Mouse (Mus musculus) liver, postnatal 0 days (tissue): ENCODE measurements around the gene Tnmd.

ENCODE experiments used
- CTCF ChIP-seq: sonication (generic); IDR thresholded peaks from 2 replicates; pipeline ENCODE4 v1.5.1; 2016; ENCODE audit warnings: antibody characterized with exemption, low read depth
- EP300 ChIP-seq: IDR thresholded peaks from 2 replicates; pipeline ENCODE4 v1.6.1; 2016; ENCODE audit warnings: antibody characterized with exemption, low read depth, mild to moderate bottlenecking

- TF ChIP-seq CTCF: no peak
- TF ChIP-seq EP300: no peak
These were observed 57.5 kb downstream of the Tnmd start, which contains the start of gene Srpx2 for GRCm38 (mm10) chrX:133908261-133908660.
